Mouse (Mus musculus) intestine, embryonic 15.5 days (tissue): ENCODE data around the gene Ddx42. TPM values are rescaled to one million over a fixed set of nuclear protein-coding genes. Genes with fewer than 3 reads are reported as not detected.
"Not testable (repeated sequence)": the region's sequence is repeated elsewhere in the genome, so short reads cannot be mapped to it uniquely, and the experiment has no call there.

Experiments
- ATAC-seq: fragments of 200-750 bp; cut with Nextera tagmentation; 2 replicates; pipeline ENCODE4 v1.8.0; 2017; ENCODE audit warnings: moderate TSS enrichment, moderate library complexity
- H3K27ac ChIP-seq: fragments of 300-500 bp; sonication (generic); 2 replicates; pipeline ENCODE4 v1.5.1; 2015; ENCODE audit warnings: mild to moderate bottlenecking, inconsistent platforms
- H3K27me3 ChIP-seq: fragments of 300-500 bp; sonication (generic); replicated peaks from 2 replicates; pipeline ENCODE4 v1.6.1; 2015; ENCODE audit warnings: inconsistent platforms
- H3K36me3 ChIP-seq: fragments of 300-500 bp; sonication (generic); 2 replicates; pipeline ENCODE4 v1.6.1; 2015; ENCODE audit warnings: inconsistent platforms
- H3K4me1 ChIP-seq: fragments of 300-500 bp; sonication (generic); replicated peaks from 2 replicates; pipeline ENCODE4 v1.6.1; 2015; ENCODE audit warnings: inconsistent platforms
- H3K4me2 ChIP-seq: fragments of 300-500 bp; sonication (generic); replicated peaks from 2 replicates; pipeline ENCODE4 v1.6.1; 2015; ENCODE audit warnings: mild to moderate bottlenecking, inconsistent platforms
- H3K4me3 ChIP-seq: fragments of 300-500 bp; sonication (generic); replicated peaks from 2 replicates; pipeline ENCODE4 v1.5.1; 2015; ENCODE audit warnings: inconsistent platforms
- H3K9ac ChIP-seq: fragments of 300-500 bp; sonication (generic); 2 replicates; pipeline ENCODE4 v1.6.1; 2015; ENCODE audit warnings: inconsistent platforms
- H3K9me3 ChIP-seq: fragments of 300-500 bp; sonication (generic); 2 replicates; pipeline ENCODE4 v1.6.1; 2016; ENCODE audit warnings: inconsistent platforms
- WGBS: fragments of 180-500 bp; shearing (Covaris S2); methylation state at CpG from one replicate; pipeline ENCODE4 v1.1.7; 2015; 5-methylcytosine and 5-hydroxymethylcytosine counted together
- polyA plus RNA-seq: library from polyadenylated mRNA; unstranded; fragments of >200 nt; fragmentation: Nextera tagmentation; extraction: Ambion mirVana; gene quantifications from 2 replicates; pipeline ENCODE4 v1.2.1, GENCODE M21; 2015

Ddx42 gene
- polyA plus RNA-seq, 1 experiment from 2014 or later, result 62.9 TPM

DNA sequence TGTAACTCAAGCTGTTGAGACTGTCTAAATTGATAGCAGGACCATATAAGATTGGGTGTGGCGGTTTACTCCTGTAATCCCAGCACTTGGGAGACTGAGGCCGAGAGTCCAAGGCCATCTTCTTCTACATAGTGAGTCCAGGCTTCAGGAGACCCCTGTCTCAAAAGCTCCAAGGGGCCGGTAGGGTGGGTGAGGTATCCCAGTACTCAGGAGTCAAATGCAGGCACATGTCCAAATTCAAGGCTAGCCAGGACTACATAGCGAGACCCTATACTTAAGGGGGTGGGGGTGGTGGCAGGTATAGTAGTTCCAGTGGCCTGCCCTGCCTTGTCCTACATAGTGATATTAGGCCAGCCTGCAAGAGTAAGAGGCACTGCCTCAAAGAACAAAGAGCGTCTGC lies 1.9 kb upstream of the Ddx42 start:
- H3K9ac ChIP-seq, result 0 out of 2 replicates have a peak overlapping the region, but pooled peaks have one; percentile 4

GRCm38 (mm10) chr11:106215450-106215859 lies 1.3 kb upstream of the Ddx42 start:
- no peaks in the 10 kb centered on the region for H3K9me3 ChIP-seq
- H3K9ac ChIP-seq, result peak overlapping the region; percentile 88
- H3K4me1 ChIP-seq, result peaks cover 16% of the 10 kb centered on the region
- peak overlapping the region; percentile 86 for H3K4me3 ChIP-seq
- peaks cover 10% of the 10 kb centered on the region for H3K36me3 ChIP-seq
- no peaks in the 10 kb centered on the region for H3K27me3 ChIP-seq
- 24% methylated on average over 7 of the region's 7 CpGs for WGBS
- H3K27ac ChIP-seq, result peak overlapping the region; percentile 91; the same call in 1 of the 2 replicates
- peak overlapping the region; percentile 63 for H3K4me2 ChIP-seq
- no peak for ATAC-seq

More for the DNA sequence above, 1.9 kb upstream of the Ddx42 start:
- H3K4me1 ChIP-seq, result peaks cover 16% of the 10 kb centered on the region
- no peak for ATAC-seq
- no peak overlapping the region for H3K27ac ChIP-seq
- no peaks in the 10 kb centered on the region for H3K27me3 ChIP-seq
- no peaks in the 10 kb centered on the region for H3K9me3 ChIP-seq
- H3K4me3 ChIP-seq, result peak overlapping the region; percentile 86
- WGBS, result 80% methylated on average over 5 of the region's 5 CpGs
- H3K36me3 ChIP-seq, result peaks cover 14% of the 10 kb centered on the region
- H3K4me2 ChIP-seq, result peak overlapping the region; percentile 63

DNA sequence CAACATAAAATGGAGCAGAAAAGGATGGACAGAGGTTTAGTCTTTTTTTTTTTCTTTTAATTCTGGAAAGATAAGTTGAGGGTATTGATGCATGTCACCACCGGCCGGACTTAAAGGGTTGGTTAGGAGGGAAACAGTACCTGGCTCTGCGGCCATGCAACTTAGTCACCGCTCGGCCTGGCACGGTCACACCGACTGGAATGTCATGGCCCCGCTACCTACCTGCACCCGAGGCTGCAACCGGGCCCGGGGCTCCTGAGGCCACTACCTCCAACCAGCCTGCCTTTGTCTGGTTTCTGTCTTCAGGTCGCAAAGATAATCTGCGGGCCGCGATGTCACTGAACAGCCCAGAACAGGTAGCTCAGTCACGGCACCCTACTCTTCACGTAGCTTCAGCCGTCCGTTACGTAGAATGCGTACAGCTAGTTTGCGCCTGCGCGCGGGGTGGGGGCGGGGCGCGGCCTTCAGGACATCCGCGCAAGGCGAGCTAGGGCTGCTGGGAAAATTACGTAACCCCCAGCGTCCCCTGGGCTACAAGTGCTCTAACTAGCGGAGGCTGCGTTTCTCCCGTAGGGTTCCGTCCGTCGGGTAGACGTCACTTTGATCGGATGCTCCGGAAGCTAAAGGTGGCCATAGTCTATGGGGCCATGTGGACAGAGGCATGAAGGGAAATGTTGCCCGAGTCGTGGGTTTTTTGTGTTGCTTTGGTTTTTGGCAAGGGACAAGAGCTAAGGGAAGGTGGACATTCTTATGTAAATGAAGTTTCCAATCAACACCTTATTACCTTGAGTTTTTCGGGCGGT lies 598 bp upstream of the Ddx42 start, which contains the start of gene Ccdc47:
TSS of gene Ccdc47 (minus strand) at position 418 of the 803 bp plus-strand sequence.
- Histone ChIP-seq H3K4me1 (peaks cover 16% of the 10 kb centered on the region), H3K9ac (peak within 1 kb of the TSS; percentile 97), H3K27me3 (no peaks in the 10 kb centered on the region), H3K27ac (peak within 1 kb of the TSS; percentile 91), H3K4me2 (peak within 1 kb of the TSS; percentile 63), H3K36me3 (peaks cover 7% of the 10 kb centered on the region), H3K9me3 (no peaks in the 10 kb centered on the region), H3K4me3 (peak within 1 kb of the TSS; percentile 86)
- WGBS, result under 1% methylated on average over 46 of the region's 46 CpGs
- ATAC-seq, result peak; percentile 98

GRCm38 (mm10) chr11:106220603-106221002 lies 3.9 kb downstream of the Ddx42 start:
- Histone ChIP-seq H3K27ac (no peak overlapping the region), H3K9ac (no peak overlapping the region), H3K4me3 (no peak overlapping the region), H3K27me3 (no peaks in the 10 kb centered on the region), H3K4me2 (no peak overlapping the region), H3K4me1 (peaks cover 7% of the 10 kb centered on the region; the same call in 1 of the 2 replicates), H3K36me3 (peaks cover 5% of the 10 kb centered on the region; the same call in 1 of the 2 replicates), H3K9me3 (no peaks in the 10 kb centered on the region)
- WGBS, result 80% methylated on average over 3 of the region's 3 CpGs
- no peak for ATAC-seq

DNA sequence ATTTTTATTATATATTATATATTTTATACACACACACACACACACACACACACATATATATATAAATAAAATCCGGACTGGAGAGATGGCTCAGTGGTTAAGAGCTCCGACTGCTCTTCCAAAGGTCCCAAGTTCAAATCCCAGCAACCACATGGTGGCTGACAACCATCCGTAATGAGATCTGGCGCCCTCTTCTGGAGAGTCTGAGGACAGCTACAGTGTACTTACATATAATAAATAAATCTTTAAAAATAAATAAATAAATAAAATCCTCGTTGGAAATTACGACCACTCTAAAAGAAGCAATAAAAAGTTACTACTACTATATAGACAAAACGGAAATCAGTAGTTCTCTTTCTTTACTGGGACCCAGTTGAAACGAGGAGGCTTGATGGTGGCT lies 17.3 kb downstream of the Ddx42 start:
- H3K4me3 ChIP-seq, H3K4me1 ChIP-seq, H3K9me3 ChIP-seq, ATAC-seq, H3K27me3 ChIP-seq, H3K27ac ChIP-seq, H3K9ac ChIP-seq, H3K4me2 ChIP-seq: not testable (repeated sequence)
- WGBS, result 75% methylated on average over 8 of the region's 8 CpGs
- H3K36me3 ChIP-seq, result peaks cover 15% of the 10 kb centered on the region

DNA sequence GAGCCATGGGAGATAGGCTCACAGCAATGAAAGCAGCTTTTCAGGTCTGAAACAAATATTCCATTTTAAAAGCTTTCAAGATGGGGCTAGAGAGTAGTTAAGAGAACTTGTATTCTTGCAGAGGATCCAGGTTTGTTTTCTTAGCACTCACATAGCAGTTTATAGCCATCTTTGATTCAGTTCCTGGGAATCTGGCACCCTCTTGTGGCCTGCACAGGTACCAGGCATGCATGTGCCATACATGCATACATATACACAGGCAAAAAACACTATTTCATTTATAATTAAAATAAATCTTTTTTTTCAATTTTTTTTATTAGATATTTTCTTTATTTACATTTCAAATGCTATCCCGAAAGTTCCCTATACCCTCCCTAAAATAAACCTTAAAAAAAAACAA lies 30.1 kb downstream of the Ddx42 start:
- WGBS, result 93% methylated on average over 1 of the region's 1 CpGs
- ATAC-seq, result no peak
- Histone ChIP-seq H3K9me3 (no peaks in the 10 kb centered on the region), H3K9ac (no peak overlapping the region), H3K27ac (no peak overlapping the region), H3K4me3 (no peak overlapping the region), H3K27me3 (no peaks in the 10 kb centered on the region), H3K4me1 (no peaks in the 10 kb centered on the region), H3K36me3 (peaks cover 76% of the 10 kb centered on the region), H3K4me2 (no peak overlapping the region)

DNA sequence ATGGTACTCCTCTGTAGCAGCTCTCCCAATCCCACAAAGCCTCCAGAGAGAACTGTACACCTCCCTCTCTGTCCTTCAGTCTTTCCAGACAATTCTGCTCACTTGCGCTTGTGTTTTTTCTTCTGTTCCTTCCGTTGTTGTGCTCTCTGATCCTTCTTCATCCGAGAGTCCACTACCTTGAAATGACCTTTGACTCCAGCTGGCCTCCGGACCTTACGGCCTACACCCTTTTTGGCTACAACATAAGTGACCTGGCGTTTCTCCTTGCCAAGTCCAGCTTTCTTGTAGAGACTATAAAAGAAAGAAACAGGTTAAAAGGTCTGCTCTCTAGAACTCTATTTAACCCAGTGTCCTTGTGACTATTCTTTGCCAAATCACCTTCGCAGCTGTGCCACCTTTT lies 32.6 kb downstream of the Ddx42 start:
- Histone ChIP-seq H3K36me3 (peaks cover 73% of the 10 kb centered on the region), H3K4me2 (no peak overlapping the region), H3K9me3 (no peaks in the 10 kb centered on the region), H3K27me3 (no peaks in the 10 kb centered on the region), H3K27ac (no peak overlapping the region), H3K4me3 (no peak overlapping the region), H3K9ac (no peak overlapping the region), H3K4me1 (no peaks in the 10 kb centered on the region)
- 81% methylated on average over 7 of the region's 7 CpGs for WGBS
- no peak for ATAC-seq

GRCm38 (mm10) chr11:106254767-106255166 lies 38.0 kb downstream of the Ddx42 start:
- 15% methylated on average over 2 of the region's 2 CpGs for WGBS
- no peaks in the 10 kb centered on the region for H3K27me3 ChIP-seq
- no peaks in the 10 kb centered on the region for H3K9me3 ChIP-seq
- no peak for ATAC-seq
- H3K27ac ChIP-seq, result no peak overlapping the region
- peak overlapping the region; percentile 66 for H3K9ac ChIP-seq
- H3K36me3 ChIP-seq, result peaks cover 39% of the 10 kb centered on the region
- peaks cover 20% of the 10 kb centered on the region for H3K4me1 ChIP-seq
- peak overlapping the region; percentile 88 for H3K4me3 ChIP-seq
- peak overlapping the region; percentile 82 for H3K4me2 ChIP-seq

GRCm38 (mm10) chr11:106255174-106255573 lies 38.4 kb downstream of the Ddx42 start:
- H3K27ac ChIP-seq, result peak overlapping the region; percentile 41; the same call in 1 of the 2 replicates
- H3K4me2 ChIP-seq, result peak overlapping the region; percentile 82
- peak overlapping the region; percentile 88 for H3K4me3 ChIP-seq
- peaks cover 35% of the 10 kb centered on the region for H3K36me3 ChIP-seq
- peak overlapping the region; percentile 66 for H3K9ac ChIP-seq
- 2% methylated on average over 22 of the region's 22 CpGs for WGBS
- peak; percentile 5; the same call in 1 of the 2 replicates for ATAC-seq
- no peaks in the 10 kb centered on the region for H3K27me3 ChIP-seq
- H3K9me3 ChIP-seq, result no peaks in the 10 kb centered on the region
- peaks cover 20% of the 10 kb centered on the region for H3K4me1 ChIP-seq

- under 1% methylated on average over 42 of the region's 42 CpGs for WGBS
- H3K9ac ChIP-seq, result peak within 1 kb of the TSS; percentile 85
- peak within 1 kb of the TSS; percentile 79 for H3K27ac ChIP-seq
- H3K27me3 ChIP-seq, result no peaks in the 10 kb centered on the region
- H3K4me2 ChIP-seq, result peak within 1 kb of the TSS; percentile 82
- H3K4me3 ChIP-seq, result peak within 1 kb of the TSS; percentile 88
- H3K36me3 ChIP-seq, result peaks cover 28% of the 10 kb centered on the region
- no peaks in the 10 kb centered on the region for H3K9me3 ChIP-seq
- peak; percentile 99 for ATAC-seq
- peaks cover 20% of the 10 kb centered on the region for H3K4me1 ChIP-seq
These were observed 39.1 kb downstream of the Ddx42 start, which contains the start of the genes Ftsj3 and Psmc5 for GRCm38 (mm10) chr11:106255685-106256451. Gene Ftsj3, minus strand, starts transcription at chr11:106256079. Gene Psmc5, plus strand, starts transcription at chr11:106256154.

DNA sequence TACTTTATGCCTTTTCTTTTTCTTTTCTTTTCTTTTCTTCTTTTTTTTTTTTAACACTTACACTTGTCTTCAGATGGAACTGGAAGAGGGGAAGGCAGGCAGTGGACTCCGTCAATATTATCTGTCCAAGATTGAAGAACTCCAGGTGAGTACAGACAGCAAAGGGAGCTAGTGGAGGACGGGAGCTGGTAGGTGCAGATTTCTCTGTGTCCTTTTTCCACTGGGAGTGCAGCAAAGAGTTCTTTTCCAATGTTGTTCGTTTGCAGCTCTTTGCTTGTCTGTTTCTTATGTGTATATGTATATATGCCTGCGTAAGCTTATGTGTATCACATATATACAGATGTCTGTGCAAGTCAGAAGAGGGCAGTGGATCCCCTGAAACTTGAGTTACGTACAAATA lies 40.0 kb downstream of the Ddx42 start:
- no peak for ATAC-seq
- H3K4me2 ChIP-seq, result peak overlapping the region; percentile 82
- H3K9me3 ChIP-seq, result no peaks in the 10 kb centered on the region
- peaks cover 20% of the 10 kb centered on the region for H3K4me1 ChIP-seq
- peak overlapping the region; percentile 85; the same call in 1 of the 2 replicates for H3K9ac ChIP-seq
- 58% methylated on average over 5 of the region's 5 CpGs for WGBS
- peak overlapping the region; percentile 88 for H3K4me3 ChIP-seq
- H3K27ac ChIP-seq, result no peak overlapping the region
- no peaks in the 10 kb centered on the region for H3K27me3 ChIP-seq
- peaks cover 29% of the 10 kb centered on the region for H3K36me3 ChIP-seq

GRCm38 (mm10) chr11:106260826-106261450 lies 44.2 kb downstream of the Ddx42 start:
- no peaks in the 10 kb centered on the region for H3K27me3 ChIP-seq
- no peak overlapping the region for H3K9ac ChIP-seq
- H3K27ac ChIP-seq, result no peak overlapping the region
- no peak for ATAC-seq
- no peaks in the 10 kb centered on the region for H3K9me3 ChIP-seq
- H3K4me1 ChIP-seq, result peaks cover 12% of the 10 kb centered on the region
- 82% methylated on average over 14 of the region's 14 CpGs for WGBS
- H3K36me3 ChIP-seq, result peaks cover 50% of the 10 kb centered on the region
- H3K4me2 ChIP-seq, result no peak overlapping the region
- no peak overlapping the region for H3K4me3 ChIP-seq
